Mouse (Mus musculus) heart, postnatal 0 days (tissue): ENCODE data around the gene Cdk14.

ENCODE experiments used
- CTCF ChIP-seq: IDR thresholded peaks from 2 replicates; pipeline ENCODE4 v1.5.1; 2016; ENCODE audit warnings: antibody characterized with exemption, control low read depth, low read depth
- EP300 ChIP-seq: IDR thresholded peaks from 2 replicates; pipeline ENCODE4 v1.6.1; 2016; ENCODE audit warnings: antibody characterized with exemption, low read depth

DNA sequence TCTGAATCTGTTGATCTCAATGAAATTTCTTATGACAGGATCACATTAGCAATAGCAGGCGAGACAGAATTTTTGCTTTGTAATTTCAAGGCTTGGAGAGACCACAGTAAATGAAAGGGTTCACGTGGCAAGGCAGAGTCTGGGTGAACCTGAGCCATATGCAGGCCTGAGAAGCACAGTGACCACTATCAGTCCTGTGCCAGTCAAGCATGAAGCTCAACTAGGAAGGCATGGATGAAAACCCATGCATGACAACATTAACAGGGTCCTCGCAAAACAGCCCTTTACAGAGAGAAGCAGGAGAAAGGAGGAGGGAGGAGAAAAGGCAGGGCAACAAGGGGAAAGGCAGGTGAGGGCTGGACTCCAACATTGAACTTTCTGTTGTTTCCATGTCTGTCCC, 311.1 kb downstream of the Cdk14 start:
- no peak for TF ChIP-seq CTCF
- TF ChIP-seq EP300, result no peak
